Mouse (Mus musculus) cerebellum, postnatal 14 days (tissue): ENCODE results near the gene Vgll4.
"Not testable (repeated sequence)": the region's sequence is repeated elsewhere in the genome, so short reads cannot be mapped to it uniquely, and the experiment has no call there.

ENCODE experiments used
- DNase-seq, 2 experiments: peaks; one replicate each; pipeline ENCODE4 v3.0.0; 2021; ENCODE audit warnings: mixed read lengths in 2 of 2

Vgll4 gene

GRCm38 (mm10) chr6:114891771-114892170 is 78.0 kb downstream of the Vgll4 start:
- no peak for DNase-seq

- DNase-seq, result no peak
These were observed 78.5 kb downstream of the Vgll4 start for GRCm38 (mm10) chr6:114891272-114891671.

- peak; percentile 89 to 91 for DNase-seq
These were observed 79.2 kb downstream of the Vgll4 start for GRCm38 (mm10) chr6:114890411-114891115.

GRCm38 (mm10) chr6:114889971-114890370 is 79.8 kb downstream of the Vgll4 start:
- DNase-seq, result not testable (repeated sequence)

- peak; percentile 67 to 73 for DNase-seq
These were observed 80.9 kb downstream of the Vgll4 start for GRCm38 (mm10) chr6:114888922-114889321.

- no peak for DNase-seq
These were observed 83.1 kb downstream of the Vgll4 start for GRCm38 (mm10) chr6:114886504-114887361.

- DNase-seq, result no peak
These were observed 83.8 kb downstream of the Vgll4 start for GRCm38 (mm10) chr6:114886012-114886411.

GRCm38 (mm10) chr6:114885129-114885528 is 84.7 kb downstream of the Vgll4 start:
- DNase-seq, result no peak

- DNase-seq, result peak in 1 of 2 experiments; percentile 67
These were observed 86.5 kb downstream of the Vgll4 start for GRCm38 (mm10) chr6:114883261-114883740.

GRCm38 (mm10) chr6:114882675-114883074 is 87.1 kb downstream of the Vgll4 start:
- no peak for DNase-seq

- no peak for DNase-seq
These were observed 87.6 kb downstream of the Vgll4 start for GRCm38 (mm10) chr6:114882212-114882611.

GRCm38 (mm10) chr6:114880798-114881197 is 89.0 kb downstream of the Vgll4 start:
- DNase-seq, result no peak

GRCm38 (mm10) chr6:114878841-114879520 is 90.8 kb downstream of the Vgll4 start:
- DNase-seq, result peak in 1 of 2 experiments; percentile 71

- no peak for DNase-seq
These were observed 93.2 kb downstream of the Vgll4 start for GRCm38 (mm10) chr6:114876546-114876945.

- DNase-seq, result no peak
These were observed 93.8 kb downstream of the Vgll4 start for GRCm38 (mm10) chr6:114876033-114876432.

GRCm38 (mm10) chr6:114875018-114875558 is 94.7 kb downstream of the Vgll4 start:
- peak; percentile 88 to 90 for DNase-seq

- DNase-seq, result no peak
These were observed 95.5 kb downstream of the Vgll4 start for GRCm38 (mm10) chr6:114874138-114874928.

- DNase-seq, result no peak
These were observed 96.0 kb downstream of the Vgll4 start for GRCm38 (mm10) chr6:114873808-114874137.

GRCm38 (mm10) chr6:114871010-114871660 is 98.7 kb downstream of the Vgll4 start:
- DNase-seq, result no peak

GRCm38 (mm10) chr6:114869501-114870076 is 100.2 kb downstream of the Vgll4 start:
- DNase-seq, result no peak

- DNase-seq, result no peak
These were observed 101.1 kb downstream of the Vgll4 start for GRCm38 (mm10) chr6:114868656-114869055.
